Mouse (Mus musculus) myocyte (in vitro differentiated cells): ENCODE measurements around the gene Abcc5.
"Not testable (repeated sequence)": the region's sequence is repeated elsewhere in the genome, so short reads cannot be mapped to it uniquely, and the experiment has no call there.

Experiments
- E2F4 ChIP-seq: IDR thresholded peaks from one replicate; pipeline ENCODE4 v1.6.1; 2011; ENCODE audit warnings: mild to moderate bottlenecking, control low read depth, moderate library complexity; ENCODE audit not compliant: insufficient read depth
- MYOD1 ChIP-seq, 3 experiments: IDR thresholded peaks; one replicate each; pipeline ENCODE4 v1.6.1; 2011; ENCODE audit warnings: control low read depth in 2 of 3, low read depth in 2 of 3, mild to moderate bottlenecking in 2 of 3, moderate library complexity in 1 of 3; ENCODE audit not compliant: insufficient read length in 2 of 3, control insufficient read depth in 1 of 3
- MYOG ChIP-seq, 3 experiments: IDR thresholded peaks; one replicate each; pipeline ENCODE4 v1.6.1; 2011; ENCODE audit warnings: control low read depth in 2 of 3, low read depth in 2 of 3, mild to moderate bottlenecking in 2 of 3; ENCODE audit not compliant: insufficient read length in 2 of 3, control insufficient read depth in 1 of 3, insufficient read depth in 1 of 3
- POLR2A ChIP-seq: IDR thresholded peaks from one replicate; pipeline ENCODE4 v1.6.1; 2011; ENCODE audit warnings: low read depth, mild to moderate bottlenecking, control low read depth, moderate library complexity; ENCODE audit not compliant: insufficient read length
- POLR2AphosphoS2 ChIP-seq: IDR thresholded peaks from one replicate; pipeline ENCODE4 v1.6.1; 2011; ENCODE audit warnings: low read depth, control low read depth; ENCODE audit not compliant: insufficient read length
- TCF12 ChIP-seq: IDR thresholded peaks from one replicate; pipeline ENCODE4 v1.6.1; 2011; ENCODE audit warnings: mild to moderate bottlenecking, control low read depth; ENCODE audit not compliant: poor library complexity, insufficient read depth, severe bottlenecking
- USF1 ChIP-seq: IDR thresholded peaks from one replicate; pipeline ENCODE4 v1.6.1; 2011; ENCODE audit warnings: low read depth, mild to moderate bottlenecking, control low read depth, moderate library complexity

- not testable (repeated sequence) for TF ChIP-seq POLR2A; MYOD1 (IDR thresholded peaks at IDR 0.05; ENCODE audit: control insufficient read depth in 1 of 3, insufficient read length in 2 of 3, low read depth in 2 of 3); POLR2AphosphoS2; USF1; TCF12; MYOG (IDR thresholded peaks at IDR 0.05; ENCODE audit: control insufficient read depth in 1 of 3, insufficient read depth in 1 of 3, insufficient read length in 2 of 3, low read depth in 2 of 3); E2F4
Observed at GRCm38 (mm10) chr16:20438046-20438445, 11.9 kb upstream of the Abcc5 start.
